Mouse (Mus musculus) small intestine, adult 2 months (tissue): Measurements from ENCODE around the gene Rapgef3. TPM values are rescaled to one million over a fixed set of nuclear protein-coding genes. Genes with fewer than 3 reads are reported as not detected.

Experiments
- H3K27ac ChIP-seq: fragments of 200-500 bp; 2 replicates; pipeline ENCODE4 v1.5.1; 2012; ENCODE audit warnings: low read depth, low read length, control low read depth, inconsistent platforms; ENCODE audit not compliant: insufficient read depth
- H3K27me3 ChIP-seq: fragments of 200-500 bp; 2 replicates; pipeline ENCODE4 v1.6.1; 2012; ENCODE audit warnings: mild to moderate bottlenecking, moderate library complexity, low read length, inconsistent platforms; ENCODE audit not compliant: control insufficient read depth, insufficient read depth
- H3K36me3 ChIP-seq: fragments of 200-500 bp; 2 replicates; pipeline ENCODE4 v1.6.1; 2012; ENCODE audit warnings: mild to moderate bottlenecking, low read length, control low read depth, inconsistent platforms; ENCODE audit not compliant: control insufficient read depth, insufficient read depth
- H3K4me1 ChIP-seq: fragments of 200-500 bp; 2 replicates; pipeline ENCODE4 v1.6.1; 2012; ENCODE audit warnings: low read length, inconsistent platforms, mixed read lengths; ENCODE audit not compliant: control insufficient read depth, insufficient read depth, insufficient read length
- H3K4me3 ChIP-seq: fragments of 200-500 bp; 2 replicates; pipeline ENCODE4 v1.5.1; 2012; ENCODE audit warnings: low read depth, mild to moderate bottlenecking, control low read depth, inconsistent platforms, low read length, moderate library complexity
- CTCF ChIP-seq: fragments of 200-500 bp; IDR thresholded peaks from 2 replicates; pipeline ENCODE4 v1.5.1; 2012; ENCODE audit warnings: low read depth, mild to moderate bottlenecking, control low read depth, inconsistent platforms, low read length, moderate library complexity, mixed read lengths; ENCODE audit not compliant: insufficient replicate concordance, insufficient read length; ENCODE audit errors: extremely low read depth
- POLR2A ChIP-seq: fragments of 200-500 bp; IDR thresholded peaks from 2 replicates; pipeline ENCODE4 v1.6.1; 2012; ENCODE audit warnings: low read depth, mild to moderate bottlenecking, control low read depth, inconsistent platforms, low read length, moderate library complexity
- WGBS: fragments of 180-500 bp; shearing (Covaris S2); methylation state at CpG from one replicate; pipeline ENCODE4 v1.1.7; 2018; 5-methylcytosine and 5-hydroxymethylcytosine counted together
- polyA plus RNA-seq: library from polyadenylated mRNA; depleted of rRNA; stranded (reverse); fragments of >200 nt; gene quantifications from 2 replicates; pipeline ENCODE4 v1.2.3, GENCODE M21; 2012

Rapgef3 gene
- polyA plus RNA-seq, 1 experiment, result 17.1 TPM

GRCm38 (mm10) chr15:97751676-97752075 lies 16.1 kb downstream of the Rapgef3 start:
- Histone ChIP-seq H3K4me3 (no peak overlapping the region), H3K36me3 (no peaks in the 10 kb centered on the region), H3K4me1 (peaks cover 6% of the 10 kb centered on the region; the same call in 1 of the 2 replicates), H3K27ac (no peak overlapping the region), H3K27me3 (no peaks in the 10 kb centered on the region)
- no peak for TF ChIP-seq POLR2A
- TF ChIP-seq CTCF, result peak; percentile 67; the same call in 1 of the 2 replicates
- WGBS, result 84% methylated on average over 2 of the region's 2 CpGs

- WGBS, result 3% methylated on average over 12 of the region's 12 CpGs
- H3K4me3 ChIP-seq, result no peak overlapping the region
Measured at GRCm38 (mm10) chr15:97750697-97751096, 17.1 kb downstream of the Rapgef3 start.

GRCm38 (mm10) chr15:97749841-97750240 lies 17.9 kb downstream of the Rapgef3 start:
- no peaks in the 10 kb centered on the region for H3K27me3 ChIP-seq
- H3K36me3 ChIP-seq, result no peaks in the 10 kb centered on the region
- no peak overlapping the region for H3K4me3 ChIP-seq
- TF ChIP-seq POLR2A (no peak), CTCF (no peak)
- no peak overlapping the region for H3K27ac ChIP-seq
- H3K4me1 ChIP-seq, result peaks cover 11% of the 10 kb centered on the region; the same call in 1 of the 2 replicates
- 56% methylated on average over 13 of the region's 13 CpGs for WGBS

More at GRCm38 (mm10) chr15:97750697-97751096, 17.1 kb downstream of the Rapgef3 start:
- Histone ChIP-seq H3K4me1 (peaks cover 6% of the 10 kb centered on the region; the same call in 1 of the 2 replicates), H3K27me3 (no peaks in the 10 kb centered on the region), H3K27ac (no peak overlapping the region), H3K36me3 (no peaks in the 10 kb centered on the region)
- no peak for TF ChIP-seq CTCF
- no peak for TF ChIP-seq POLR2A

GRCm38 (mm10) chr15:97749397-97749796 lies 18.4 kb downstream of the Rapgef3 start:
- Histone ChIP-seq H3K27ac (no peak overlapping the region), H3K36me3 (no peaks in the 10 kb centered on the region), H3K4me3 (no peak overlapping the region), H3K27me3 (no peaks in the 10 kb centered on the region), H3K4me1 (peaks cover 11% of the 10 kb centered on the region; the same call in 1 of the 2 replicates)
- 90% methylated on average over 9 of the region's 9 CpGs for WGBS
- TF ChIP-seq CTCF (no peak), POLR2A (no peak)

- Histone ChIP-seq H3K27ac (no peak overlapping the region), H3K4me3 (no peak overlapping the region), H3K27me3 (no peaks in the 10 kb centered on the region), H3K36me3 (no peaks in the 10 kb centered on the region), H3K4me1 (peaks cover 11% of the 10 kb centered on the region; the same call in 1 of the 2 replicates)
- WGBS, result 87% methylated on average over 4 of the region's 4 CpGs
- TF ChIP-seq POLR2A (no peak), CTCF (no peak)
Measured at GRCm38 (mm10) chr15:97748964-97749363, 18.8 kb downstream of the Rapgef3 start.

- 78% methylated on average over 10 of the region's 10 CpGs for WGBS
- peaks cover 11% of the 10 kb centered on the region; the same call in 1 of the 2 replicates for H3K4me1 ChIP-seq
- no peaks in the 10 kb centered on the region for H3K27me3 ChIP-seq
Measured at GRCm38 (mm10) chr15:97748309-97748708, 19.5 kb downstream of the Rapgef3 start.

GRCm38 (mm10) chr15:97747486-97747885 lies 20.3 kb downstream of the Rapgef3 start:
- Histone ChIP-seq H3K27ac (no peak overlapping the region), H3K4me1 (peaks cover 11% of the 10 kb centered on the region; the same call in 1 of the 2 replicates), H3K4me3 (no peak overlapping the region), H3K36me3 (no peaks in the 10 kb centered on the region), H3K27me3 (no peaks in the 10 kb centered on the region)
- TF ChIP-seq POLR2A (no peak), CTCF (no peak)
- 85% methylated on average over 4 of the region's 4 CpGs for WGBS

More at GRCm38 (mm10) chr15:97748309-97748708, 19.5 kb downstream of the Rapgef3 start:
- Histone ChIP-seq H3K36me3 (no peaks in the 10 kb centered on the region), H3K27ac (no peak overlapping the region), H3K4me3 (no peak overlapping the region)
- TF ChIP-seq POLR2A (no peak), CTCF (no peak)

- no peak overlapping the region for H3K4me3 ChIP-seq
- no peaks in the 10 kb centered on the region for H3K27me3 ChIP-seq
- no peak overlapping the region for H3K27ac ChIP-seq
- WGBS, result 87% methylated on average over 24 of the region's 24 CpGs
- no peaks in the 10 kb centered on the region for H3K36me3 ChIP-seq
- TF ChIP-seq CTCF (no peak), POLR2A (no peak)
- H3K4me1 ChIP-seq, result peaks cover 11% of the 10 kb centered on the region; the same call in 1 of the 2 replicates
Measured at GRCm38 (mm10) chr15:97746748-97747147, 21.0 kb downstream of the Rapgef3 start.
